Mouse (Mus musculus) kidney, embryonic 14.5 days (tissue): Measurements from ENCODE around the gene Aktip. TPM values are rescaled to one million over a fixed set of nuclear protein-coding genes. Genes with fewer than 3 reads are reported as not detected.

Experiments
- ATAC-seq: fragments of 200-750 bp; cut with Nextera tagmentation; 2 replicates; pipeline ENCODE4 v1.8.0; 2017; ENCODE audit warnings: moderate number of reproducible peaks, mild to moderate bottlenecking, moderate TSS enrichment, moderate library complexity; ENCODE audit not compliant: low FRiP score, low TSS enrichment
- H3K27ac ChIP-seq: fragments of 300-500 bp; sonication (generic); 2 replicates; pipeline ENCODE4 v1.5.1; 2014; ENCODE audit warnings: low read depth, mild to moderate bottlenecking, low read length, moderate library complexity, mixed read lengths
- H3K27me3 ChIP-seq: fragments of 300-500 bp; sonication (generic); 2 replicates; pipeline ENCODE4 v1.6.1; 2014; ENCODE audit warnings: mild to moderate bottlenecking, low read length; ENCODE audit not compliant: control insufficient read depth, insufficient read depth
- H3K36me3 ChIP-seq: fragments of 300-500 bp; sonication (generic); 2 replicates; pipeline ENCODE4 v1.6.1; 2014; ENCODE audit warnings: low read length, mixed read lengths; ENCODE audit not compliant: control insufficient read depth, insufficient read depth
- H3K4me1 ChIP-seq: fragments of 300-500 bp; sonication (generic); 2 replicates; pipeline ENCODE4 v1.6.1; 2014; ENCODE audit warnings: low read length, mixed read lengths; ENCODE audit not compliant: control insufficient read depth, insufficient read depth
- H3K4me2 ChIP-seq: fragments of 300-500 bp; sonication (generic); replicated peaks from 2 replicates; pipeline ENCODE4 v1.6.1; 2014; ENCODE audit warnings: low read depth, mild to moderate bottlenecking, low read length
- H3K4me3 ChIP-seq: fragments of 300-500 bp; sonication (generic); 2 replicates; pipeline ENCODE4 v1.5.1; 2014; ENCODE audit warnings: mild to moderate bottlenecking, low read length
- H3K9ac ChIP-seq: fragments of 300-500 bp; sonication (generic); 2 replicates; pipeline ENCODE4 v1.6.1; 2014; ENCODE audit warnings: low read depth, mild to moderate bottlenecking, low read length, moderate library complexity
- H3K9me3 ChIP-seq: fragments of 300-500 bp; sonication (generic); 2 replicates; pipeline ENCODE4 v1.6.1; 2016; ENCODE audit warnings: low read length; ENCODE audit not compliant: control insufficient read depth
- WGBS: fragments of 180-500 bp; shearing (Covaris S2); extraction: QIAGEN DNeasy Blood & Tissue Kit; methylation state at CpG from one replicate; pipeline ENCODE4 v1.1.7; 2014; 5-methylcytosine and 5-hydroxymethylcytosine counted together
- polyA plus RNA-seq: library from polyadenylated mRNA; unstranded; fragments of >200 nt; fragmentation: Nextera tagmentation; extraction: Ambion mirVana; gene quantifications from 2 replicates; pipeline ENCODE4 v1.2.1, GENCODE M21; 2014

Aktip gene
- polyA plus RNA-seq, 1 experiment from 2014 or later = 69.5 TPM

GRCm38 (mm10) chr8:91149298-91149697 is 50.5 kb downstream of the Aktip start:
- Histone ChIP-seq H3K4me3 (no peak overlapping the region), H3K4me1 (peaks cover 12% of the 10 kb centered on the region), H3K9me3 (peaks cover 3% of the 10 kb centered on the region), H3K9ac (no peak overlapping the region; the same call in 1 of the 2 replicates), H3K27me3 (no peaks in the 10 kb centered on the region), H3K4me2 (no peak overlapping the region), H3K36me3 (no peaks in the 10 kb centered on the region), H3K27ac (no peak overlapping the region)
- ATAC-seq = 0 out of 2 replicates have a peak, but pooled peaks have one; percentile 14
- 46% methylated on average over 3 of the region's 3 CpGs for WGBS

DNA sequence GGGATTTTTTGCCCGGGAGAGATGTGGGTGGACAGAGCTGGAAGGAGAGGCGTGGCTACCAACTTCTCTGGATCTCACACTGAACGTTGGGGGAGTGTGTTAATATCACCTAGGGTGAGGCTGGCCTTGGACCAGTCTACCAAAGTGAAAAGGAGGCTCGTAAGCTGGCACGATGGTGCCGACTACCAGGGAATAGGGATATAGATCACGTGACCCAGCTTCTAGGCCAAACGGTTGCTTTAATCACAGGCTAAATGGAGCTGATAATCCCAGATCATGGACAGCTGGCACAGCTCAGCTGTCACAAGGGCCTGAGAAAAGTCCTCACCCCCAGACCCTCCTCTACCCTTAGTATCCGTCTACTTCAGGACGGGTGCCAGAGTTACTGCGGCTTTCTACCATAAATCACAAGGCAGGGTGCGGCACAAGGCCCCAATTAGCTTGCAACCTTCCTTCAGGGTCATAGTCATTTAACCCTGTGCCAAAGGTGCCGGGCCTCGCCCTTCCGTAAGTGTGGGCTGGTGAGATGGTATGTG is 51.1 kb downstream of the Aktip start:
- no peaks in the 10 kb centered on the region for H3K36me3 ChIP-seq
- no peaks in the 10 kb centered on the region for H3K27me3 ChIP-seq
- H3K9ac ChIP-seq = no peak overlapping the region; the same call in 1 of the 2 replicates
- ATAC-seq = peak; percentile 79
- H3K27ac ChIP-seq = no peak overlapping the region
- peak overlapping the region; percentile 34 for H3K4me2 ChIP-seq
- no peak overlapping the region for H3K4me3 ChIP-seq
- H3K9me3 ChIP-seq = peaks cover 3% of the 10 kb centered on the region; the same call in 1 of the 2 replicates
- WGBS = 25% methylated on average over 15 of the region's 15 CpGs
- H3K4me1 ChIP-seq = peaks cover 12% of the 10 kb centered on the region

DNA sequence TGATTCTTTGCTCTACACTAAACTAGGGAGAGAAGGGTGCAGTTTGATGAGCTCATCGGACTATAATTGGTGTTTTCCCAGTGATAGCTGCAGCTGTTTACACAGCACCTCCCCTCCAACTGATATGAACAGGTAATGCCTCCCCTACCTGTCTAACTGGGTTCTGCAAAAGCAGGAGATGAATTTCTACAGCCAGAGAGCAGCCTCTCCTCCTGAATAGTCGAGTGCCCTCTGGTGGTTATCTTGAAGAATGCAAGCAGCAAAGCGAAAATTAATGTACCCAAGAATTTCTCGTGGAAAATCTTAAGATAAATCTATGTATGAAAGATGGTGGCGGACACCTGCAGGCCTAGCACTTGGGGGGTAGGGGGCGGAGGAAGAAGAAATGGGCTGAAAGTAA is 52.1 kb downstream of the Aktip start:
- WGBS = 9% methylated on average over 6 of the region's 6 CpGs

DNA sequence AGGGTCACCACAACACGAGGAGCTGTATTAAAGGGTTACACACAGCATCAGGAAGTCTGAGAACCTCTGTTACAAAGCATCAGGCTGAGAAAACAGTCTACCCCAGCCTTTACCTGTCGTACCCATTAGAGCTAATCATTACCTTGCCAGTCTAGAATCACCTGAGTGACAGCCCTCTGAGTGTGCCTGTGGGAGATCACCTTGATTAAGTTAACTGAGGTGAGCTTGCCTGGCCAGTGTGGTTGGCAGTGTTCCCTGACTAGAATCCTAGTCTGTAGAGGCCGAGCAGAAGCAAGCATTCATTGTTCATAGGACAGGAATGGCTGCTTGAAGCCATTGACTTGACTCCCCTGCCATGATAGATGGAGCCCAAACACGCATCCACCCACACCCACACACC is 58.9 kb downstream of the Aktip start:
- no peak overlapping the region for H3K4me2 ChIP-seq
- H3K9ac ChIP-seq = no peak overlapping the region
- 77% methylated on average over 4 of the region's 4 CpGs for WGBS
- H3K27ac ChIP-seq = no peak overlapping the region
- no peaks in the 10 kb centered on the region for H3K36me3 ChIP-seq
- H3K4me1 ChIP-seq = peaks cover 2% of the 10 kb centered on the region; the same call in 1 of the 2 replicates
- H3K27me3 ChIP-seq = no peaks in the 10 kb centered on the region
- no peaks in the 10 kb centered on the region for H3K9me3 ChIP-seq
- ATAC-seq = no peak
- no peak overlapping the region for H3K4me3 ChIP-seq

More for the DNA sequence above, 52.1 kb downstream of the Aktip start:
- Histone ChIP-seq H3K27me3 (no peaks in the 10 kb centered on the region), H3K9me3 (peaks cover 3% of the 10 kb centered on the region; the same call in 1 of the 2 replicates), H3K4me3 (peak overlapping the region; percentile 12; the same call in 1 of the 2 replicates), H3K9ac (no peak overlapping the region), H3K4me2 (peak overlapping the region; percentile 34), H3K36me3 (no peaks in the 10 kb centered on the region), H3K4me1 (peaks cover 12% of the 10 kb centered on the region), H3K27ac (no peak overlapping the region)
- ATAC-seq = no peak

- Histone ChIP-seq H3K4me2 (no peak overlapping the region; the same call in 1 of the 2 replicates), H3K36me3 (no peaks in the 10 kb centered on the region), H3K27me3 (no peaks in the 10 kb centered on the region), H3K4me1 (peaks cover 10% of the 10 kb centered on the region), H3K9ac (no peak overlapping the region; the same call in 1 of the 2 replicates), H3K27ac (peak overlapping the region; percentile 84), H3K9me3 (no peaks in the 10 kb centered on the region), H3K4me3 (no peak overlapping the region)
- no peak for ATAC-seq
- 28% methylated on average over 14 of the region's 14 CpGs for WGBS
Measured at GRCm38 (mm10) chr8:91135308-91136181, 64.2 kb downstream of the Aktip start.

DNA sequence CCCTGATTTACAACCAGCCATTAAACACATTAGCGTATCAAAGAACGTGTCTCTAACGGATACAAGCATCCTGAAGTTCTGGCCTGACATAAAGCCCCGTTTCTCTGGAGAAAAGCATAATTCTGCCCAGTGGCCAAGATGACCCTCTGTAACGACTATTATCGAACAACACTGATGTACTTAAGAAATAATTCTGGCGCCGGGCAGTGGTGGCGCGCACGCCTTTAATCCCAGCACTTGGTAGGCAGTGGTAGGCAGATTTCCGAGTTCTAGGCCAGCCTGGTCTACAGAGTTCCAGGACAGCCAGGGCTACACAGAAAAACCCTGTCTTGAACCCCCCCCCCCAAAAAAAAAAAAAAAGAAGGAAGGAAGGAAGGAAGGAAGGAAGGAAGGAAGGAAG is 65.1 kb downstream of the Aktip start:
- Histone ChIP-seq H3K9me3 (no peaks in the 10 kb centered on the region), H3K4me2 (peak overlapping the region; percentile 77), H3K36me3 (peaks cover 2% of the 10 kb centered on the region; the same call in 1 of the 2 replicates), H3K4me1 (peaks cover 10% of the 10 kb centered on the region), H3K4me3 (peak overlapping the region; percentile 73; the same call in 1 of the 2 replicates), H3K27me3 (no peaks in the 10 kb centered on the region), H3K9ac (peak overlapping the region; percentile 42; the same call in 1 of the 2 replicates), H3K27ac (peak overlapping the region; percentile 84)
- ATAC-seq = no peak
- WGBS = 39% methylated on average over 12 of the region's 12 CpGs

DNA sequence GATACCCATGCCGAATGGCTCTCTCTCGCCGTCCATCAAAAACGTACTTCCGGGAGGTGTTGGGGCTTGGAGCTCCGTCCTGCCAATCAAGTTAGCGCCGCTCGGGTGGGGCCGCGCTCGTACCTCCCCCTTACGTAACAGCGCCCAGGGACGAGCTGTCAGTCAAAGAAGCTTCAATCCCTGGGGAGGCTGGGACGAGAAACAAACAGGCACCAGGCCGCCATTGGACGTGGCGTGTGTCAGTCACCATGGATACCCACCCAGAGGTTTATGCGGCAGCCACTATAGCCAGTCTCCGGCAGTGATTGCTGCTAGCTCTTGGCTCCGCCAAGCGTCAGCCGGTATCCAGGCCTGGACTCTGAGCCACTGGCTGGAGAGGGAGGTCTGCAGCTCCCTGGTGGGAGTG is 65.7 kb downstream of the Aktip start:
- peak overlapping the region; percentile 77 for H3K4me2 ChIP-seq
- H3K27me3 ChIP-seq = no peaks in the 10 kb centered on the region
- peak; percentile 99 for ATAC-seq
- peak overlapping the region; percentile 42; the same call in 1 of the 2 replicates for H3K9ac ChIP-seq
- H3K4me3 ChIP-seq = peak overlapping the region; percentile 73
- peaks cover 6% of the 10 kb centered on the region; the same call in 1 of the 2 replicates for H3K36me3 ChIP-seq
- WGBS = 0% methylated on average over 24 of the region's 24 CpGs
- peaks cover 10% of the 10 kb centered on the region for H3K4me1 ChIP-seq
- peak overlapping the region; percentile 84 for H3K27ac ChIP-seq
- no peaks in the 10 kb centered on the region for H3K9me3 ChIP-seq

DNA sequence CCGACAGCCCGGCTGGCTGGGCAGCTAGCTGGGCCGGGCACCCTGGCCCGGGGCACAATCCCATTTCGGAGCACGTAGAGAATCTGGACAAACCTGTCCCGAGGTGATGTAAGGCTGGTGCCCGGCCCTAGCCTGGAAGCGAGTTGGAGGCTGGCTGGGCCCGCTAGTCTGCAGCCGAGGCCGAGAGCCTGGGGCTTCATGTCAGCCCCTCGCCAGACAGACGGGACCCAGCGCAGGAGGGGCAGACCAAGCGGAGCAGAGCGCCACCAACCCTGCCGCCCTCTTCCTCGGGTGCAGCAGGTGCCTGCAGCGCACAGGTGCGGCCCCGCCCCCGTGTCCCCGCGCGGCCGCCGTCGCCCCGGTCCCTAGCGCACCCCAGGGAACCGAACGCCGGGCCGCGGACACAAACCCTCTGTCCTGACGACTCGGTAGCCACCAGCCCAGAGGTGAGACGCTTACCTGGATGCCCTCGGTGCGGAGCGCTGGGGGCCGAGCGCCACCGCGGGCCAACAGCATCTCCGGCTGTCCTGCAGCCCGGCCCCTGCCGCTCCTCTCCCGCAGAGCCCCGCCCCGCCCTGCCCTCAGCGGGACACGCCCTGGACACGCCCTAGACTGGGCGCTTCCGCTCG is 66.2 kb downstream of the Aktip start:
- Histone ChIP-seq H3K4me2 (peak overlapping the region; percentile 77), H3K27ac (peak overlapping the region; percentile 30), H3K27me3 (no peaks in the 10 kb centered on the region), H3K9ac (peak overlapping the region; percentile 75), H3K4me3 (peak overlapping the region; percentile 73), H3K36me3 (peaks cover 11% of the 10 kb centered on the region; the same call in 1 of the 2 replicates), H3K4me1 (peaks cover 10% of the 10 kb centered on the region), H3K9me3 (no peaks in the 10 kb centered on the region)
- no peak; the same call in 1 of the 2 replicates for ATAC-seq
- WGBS = 0% methylated on average over 51 of the region's 58 CpGs
